Mouse (Mus musculus) hindbrain, embryonic 16.5 days (tissue): ENCODE results near the gene Nfe2l2. TPM values are rescaled to one million over a fixed set of nuclear protein-coding genes. Genes with fewer than 3 reads are reported as not detected.

Experiments used
- ATAC-seq: fragments of 200-750 bp; cut with Nextera tagmentation; 2 replicates; pipeline ENCODE4 v1.8.0; 2017; ENCODE audit warnings: moderate TSS enrichment, moderate library complexity
- H3K27ac ChIP-seq: fragments of 300-500 bp; sonication (generic); 2 replicates; pipeline ENCODE4 v1.5.1; 2014; ENCODE audit warnings: low read depth, mild to moderate bottlenecking, control low read depth, low read length, moderate library complexity
- H3K27me3 ChIP-seq: fragments of 300-500 bp; sonication (generic); replicated peaks from 2 replicates; pipeline ENCODE4 v1.6.1; 2014; ENCODE audit warnings: low read length; ENCODE audit not compliant: control insufficient read depth, insufficient read depth
- H3K36me3 ChIP-seq: fragments of 300-500 bp; sonication (generic); 2 replicates; pipeline ENCODE4 v1.6.1; 2014; ENCODE audit warnings: mild to moderate bottlenecking, low read length, moderate library complexity, mixed read lengths; ENCODE audit not compliant: control insufficient read depth, insufficient read depth
- H3K4me1 ChIP-seq: fragments of 300-500 bp; sonication (generic); 2 replicates; pipeline ENCODE4 v1.6.1; 2014; ENCODE audit warnings: low read depth, low read length; ENCODE audit not compliant: control insufficient read depth, insufficient read depth
- H3K4me2 ChIP-seq: fragments of 300-500 bp; sonication (generic); 2 replicates; pipeline ENCODE4 v1.6.1; 2014; ENCODE audit warnings: mild to moderate bottlenecking, low read length, control low read depth, moderate library complexity
- H3K4me3 ChIP-seq: fragments of 300-500 bp; sonication (generic); 2 replicates; pipeline ENCODE4 v1.5.1; 2014; ENCODE audit warnings: mild to moderate bottlenecking, low read length, control low read depth, moderate library complexity
- H3K9ac ChIP-seq: fragments of 300-500 bp; sonication (generic); 2 replicates; pipeline ENCODE4 v1.6.1; 2014; ENCODE audit warnings: low read depth, mild to moderate bottlenecking, control low read depth, low read length, moderate library complexity
- H3K9me3 ChIP-seq: fragments of 300-500 bp; sonication (generic); 2 replicates; pipeline ENCODE4 v1.6.1; 2014; ENCODE audit warnings: mild to moderate bottlenecking, low read length, moderate library complexity; ENCODE audit not compliant: control insufficient read depth
- WGBS: fragments of 180-500 bp; shearing (Covaris S2); extraction: QIAGEN DNeasy Blood & Tissue Kit; methylation state at CpG from one replicate; pipeline ENCODE4 v1.1.7; 2014; 5-methylcytosine and 5-hydroxymethylcytosine counted together
- polyA plus RNA-seq: library from polyadenylated mRNA; unstranded; fragments of >200 nt; fragmentation: Nextera tagmentation; extraction: Ambion mirVana; gene quantifications from 2 replicates; pipeline ENCODE4 v1.2.1, GENCODE M21; 2015

Nfe2l2 gene
- polyA plus RNA-seq, 1 experiment from 2014 or later: 14.3 TPM

GRCm38 (mm10) chr2:75716046-75717016, 11.9 kb upstream of the Nfe2l2 start:
- Histone ChIP-seq H3K27me3 (no peaks in the 10 kb centered on the region), H3K4me1 (no peaks in the 10 kb centered on the region), H3K4me3 (no peak overlapping the region), H3K9me3 (no peaks in the 10 kb centered on the region), H3K4me2 (no peak overlapping the region), H3K9ac (no peak overlapping the region), H3K36me3 (no peaks in the 10 kb centered on the region), H3K27ac (no peak overlapping the region)
- no peak for ATAC-seq
- 49% methylated on average over 12 of the region's 12 CpGs for WGBS

- ATAC-seq: no peak
- 78% methylated on average over 4 of the region's 4 CpGs for WGBS
- H3K36me3 ChIP-seq: no peaks in the 10 kb centered on the region
These were observed 10.3 kb upstream of the Nfe2l2 start for GRCm38 (mm10) chr2:75714766-75715165.

GRCm38 (mm10) chr2:75713083-75713482, 8.6 kb upstream of the Nfe2l2 start:
- ATAC-seq: no peak
- 91% methylated on average over 3 of the region's 3 CpGs for WGBS
- H3K4me3 ChIP-seq: no peak overlapping the region
- no peak overlapping the region for H3K27ac ChIP-seq
- no peaks in the 10 kb centered on the region for H3K36me3 ChIP-seq
- no peak overlapping the region for H3K4me2 ChIP-seq
- no peak overlapping the region for H3K9ac ChIP-seq
- peaks cover 3% of the 10 kb centered on the region; the same call in 1 of the 2 replicates for H3K9me3 ChIP-seq
- H3K27me3 ChIP-seq: no peaks in the 10 kb centered on the region
- H3K4me1 ChIP-seq: no peaks in the 10 kb centered on the region

More at GRCm38 (mm10) chr2:75714766-75715165, 10.3 kb upstream of the Nfe2l2 start:
- Histone ChIP-seq H3K27ac (no peak overlapping the region), H3K4me2 (no peak overlapping the region), H3K9ac (no peak overlapping the region), H3K9me3 (no peaks in the 10 kb centered on the region), H3K4me3 (no peak overlapping the region), H3K4me1 (no peaks in the 10 kb centered on the region), H3K27me3 (no peaks in the 10 kb centered on the region)

GRCm38 (mm10) chr2:75707420-75707819, 3.0 kb upstream of the Nfe2l2 start:
- Histone ChIP-seq H3K4me2 (no peak overlapping the region), H3K27ac (no peak overlapping the region), H3K27me3 (peaks cover 4% of the 10 kb centered on the region; the same call in 1 of the 2 replicates), H3K9me3 (peaks cover 3% of the 10 kb centered on the region; the same call in 1 of the 2 replicates), H3K36me3 (no peaks in the 10 kb centered on the region), H3K9ac (no peak overlapping the region), H3K4me1 (peaks cover 9% of the 10 kb centered on the region), H3K4me3 (no peak overlapping the region)
- 14% methylated on average over 1 of the region's 1 CpGs for WGBS
- ATAC-seq: no peak

GRCm38 (mm10) chr2:75706435-75706834, 2.0 kb upstream of the Nfe2l2 start:
- Histone ChIP-seq H3K27ac (no peak overlapping the region), H3K9me3 (peaks cover 3% of the 10 kb centered on the region; the same call in 1 of the 2 replicates), H3K36me3 (no peaks in the 10 kb centered on the region), H3K4me3 (no peak overlapping the region), H3K9ac (no peak overlapping the region), H3K27me3 (peaks cover 4% of the 10 kb centered on the region; the same call in 1 of the 2 replicates), H3K4me2 (no peak overlapping the region), H3K4me1 (peaks cover 9% of the 10 kb centered on the region)
- 58% methylated on average over 5 of the region's 5 CpGs for WGBS
- ATAC-seq: no peak

GRCm38 (mm10) chr2:75705162-75705752, 816 bp upstream of the Nfe2l2 start:
- Histone ChIP-seq H3K27ac (0 out of 2 replicates have a peak overlapping the region, but pooled peaks have one; percentile 5), H3K4me2 (peak overlapping the region; percentile 86), H3K36me3 (no peaks in the 10 kb centered on the region), H3K9ac (peak overlapping the region; percentile 67), H3K4me1 (peaks cover 9% of the 10 kb centered on the region), H3K9me3 (peaks cover 3% of the 10 kb centered on the region; the same call in 1 of the 2 replicates), H3K4me3 (peak overlapping the region; percentile 47), H3K27me3 (peaks cover 4% of the 10 kb centered on the region; the same call in 1 of the 2 replicates)
- 33% methylated on average over 19 of the region's 19 CpGs for WGBS
- ATAC-seq: no peak

- H3K9me3 ChIP-seq: no peaks in the 10 kb centered on the region
- peak; percentile 90 for ATAC-seq
- peak overlapping the region; percentile 47 for H3K4me3 ChIP-seq
- WGBS: 0% methylated on average over 44 of the region's 62 CpGs
- H3K36me3 ChIP-seq: no peaks in the 10 kb centered on the region
- H3K9ac ChIP-seq: peak overlapping the region; percentile 67
- H3K4me1 ChIP-seq: peaks cover 9% of the 10 kb centered on the region
- peak overlapping the region; percentile 86 for H3K4me2 ChIP-seq
- H3K27me3 ChIP-seq: peaks cover 4% of the 10 kb centered on the region; the same call in 1 of the 2 replicates
- H3K27ac ChIP-seq: peak overlapping the region; percentile 66
These were observed 863 bp downstream of the Nfe2l2 start for GRCm38 (mm10) chr2:75703375-75704181.

- H3K27me3 ChIP-seq: peaks cover 4% of the 10 kb centered on the region; the same call in 1 of the 2 replicates
- no peaks in the 10 kb centered on the region for H3K36me3 ChIP-seq
- no peak for ATAC-seq
- H3K9ac ChIP-seq: no peak overlapping the region
- H3K27ac ChIP-seq: no peak overlapping the region
- H3K4me2 ChIP-seq: peak overlapping the region; percentile 86
- WGBS: 36% methylated on average over 5 of the region's 5 CpGs
- no peaks in the 10 kb centered on the region for H3K9me3 ChIP-seq
- H3K4me1 ChIP-seq: peaks cover 9% of the 10 kb centered on the region
- no peak overlapping the region; the same call in 1 of the 2 replicates for H3K4me3 ChIP-seq
These were observed 1.9 kb downstream of the Nfe2l2 start for GRCm38 (mm10) chr2:75702588-75702976.
